Mouse (Mus musculus): ENCODE measurements around the gene Tmem223.

The Tmem223 gene

DNA sequence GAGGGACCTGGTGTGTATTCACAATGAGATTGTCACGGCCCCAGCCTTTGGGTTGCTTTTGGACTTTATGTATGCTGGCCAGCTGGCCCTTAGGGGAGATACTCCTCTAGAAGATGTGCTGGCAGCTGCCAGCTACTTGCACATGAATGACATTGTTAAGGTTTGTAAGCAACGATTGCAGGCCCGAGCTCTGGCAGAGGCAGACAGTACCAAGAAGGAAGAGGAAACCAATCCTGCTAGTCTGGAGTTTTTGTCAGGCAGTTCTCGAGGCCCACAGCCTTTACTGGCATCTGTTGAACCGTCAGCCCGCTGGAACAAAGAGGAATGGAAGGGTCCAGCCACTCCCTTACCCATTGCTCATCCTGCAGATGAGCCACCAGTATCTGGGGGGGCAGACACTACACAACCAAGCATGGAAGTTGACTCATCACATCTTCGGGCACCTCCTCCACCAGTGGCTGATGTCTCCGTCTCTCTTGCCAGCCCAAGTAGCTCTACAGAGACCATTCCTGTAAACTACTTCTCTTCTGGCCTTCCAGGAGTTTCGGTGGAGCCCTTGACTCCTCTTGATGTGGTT lies 32.5 kb downstream of the Tmem223 start:
- no peak for DNase-seq (ENCODE audit: low spot score)

- no peak for DNase-seq (ENCODE audit: low spot score)
These were observed 33.3 kb downstream of the Tmem223 start for GRCm38 (mm10) chr19:8803879-8804660.

DNA sequence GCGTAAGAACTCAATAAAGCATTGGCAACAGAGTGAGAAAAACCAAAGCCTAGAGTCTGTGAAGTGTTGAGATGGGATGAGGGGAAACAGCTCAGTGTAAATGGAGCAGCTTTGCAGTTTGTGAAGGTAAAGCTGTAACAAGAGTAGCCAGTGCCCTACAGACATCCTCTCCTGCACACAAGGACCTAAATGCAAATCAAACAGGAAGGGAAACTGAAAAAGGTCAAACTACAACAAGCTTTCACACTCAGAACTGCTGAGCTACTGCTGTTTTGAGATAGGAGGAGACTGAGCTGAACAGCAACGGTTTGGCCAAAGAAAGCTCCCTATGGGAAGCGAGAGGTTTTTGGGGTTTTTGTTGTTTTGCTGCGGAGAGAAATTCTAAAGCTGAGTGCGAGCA lies 36.0 kb downstream of the Tmem223 start:
- no peak for DNase-seq (ENCODE audit: low spot score)

GRCm38 (mm10) chr19:8815812-8816211 lies 45.0 kb downstream of the Tmem223 start:
- no peak for DNase-seq (ENCODE audit: low spot score)

GRCm38 (mm10) chr19:8817001-8817400 lies 46.2 kb downstream of the Tmem223 start:
- DNase-seq (ENCODE audit: low spot score), result no peak

DNA sequence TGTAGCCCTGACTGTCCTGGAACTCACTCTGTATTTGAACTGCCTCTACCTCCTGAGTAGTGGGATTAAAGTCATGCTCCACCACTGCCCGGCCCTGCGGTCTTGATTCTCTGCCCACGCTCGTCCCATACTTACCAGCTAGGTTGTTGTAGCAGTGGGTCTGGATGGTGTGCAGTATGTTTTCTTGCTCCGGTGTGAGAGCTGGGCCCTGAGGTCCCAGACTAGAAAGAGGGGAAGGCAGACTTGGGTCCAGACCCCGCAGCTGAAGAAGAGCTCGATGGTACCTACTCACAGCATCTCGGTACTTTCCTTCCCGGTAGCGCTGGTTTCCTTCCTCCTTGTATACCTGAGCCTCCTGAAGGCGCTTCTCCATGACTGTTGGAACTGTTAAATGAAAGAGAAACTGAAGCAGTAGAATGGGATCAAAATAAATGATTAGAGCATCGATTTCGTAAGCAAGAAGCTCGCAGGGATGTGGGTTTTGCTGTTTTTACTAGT lies 47.6 kb downstream of the Tmem223 start:
- DNase-seq (ENCODE audit: low spot score), result no peak

GRCm38 (mm10) chr19:8818801-8819595 lies 48.2 kb downstream of the Tmem223 start, which contains the start of gene Ttc9c:
Ttc9c (minus strand) TSS chr19:8819333.
- DNase-seq (ENCODE audit: low spot score), result peak; percentile 97

- DNase-seq (ENCODE audit: low spot score), result peak; percentile 99
These were observed 49.0 kb downstream of the Tmem223 start, which contains the start of gene Hnrnpul2 for GRCm38 (mm10) chr19:8819596-8820423. Hnrnpul2 (plus strand) TSS chr19:8820010.

DNA sequence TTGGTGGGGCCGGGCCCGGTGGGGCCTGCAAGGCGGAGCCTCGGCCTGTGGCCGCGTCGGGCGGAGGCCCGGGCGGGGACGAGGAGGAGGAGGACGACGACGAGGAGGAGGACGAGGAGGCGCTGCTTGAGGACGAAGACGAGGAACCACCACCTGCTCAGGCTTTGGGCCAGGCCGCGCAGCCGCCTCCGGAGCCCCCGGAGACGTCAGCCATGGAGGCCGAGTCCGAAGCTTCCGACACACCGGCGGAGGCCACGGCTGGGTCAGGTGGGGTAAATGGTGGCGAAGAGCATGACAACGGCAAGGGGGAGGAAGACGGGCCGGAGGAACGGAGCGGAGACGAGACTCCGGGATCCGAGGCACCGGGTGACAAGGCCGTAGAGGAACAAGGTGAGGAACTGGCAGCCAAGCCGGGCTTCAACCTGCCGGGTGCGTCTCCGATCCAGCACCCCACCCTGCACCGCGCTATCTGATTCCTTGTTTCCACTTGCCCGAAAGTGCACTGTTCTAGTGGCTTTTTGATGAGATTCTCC lies 49.7 kb downstream of the Tmem223 start:
- DNase-seq (ENCODE audit: low spot score), result no peak

DNA sequence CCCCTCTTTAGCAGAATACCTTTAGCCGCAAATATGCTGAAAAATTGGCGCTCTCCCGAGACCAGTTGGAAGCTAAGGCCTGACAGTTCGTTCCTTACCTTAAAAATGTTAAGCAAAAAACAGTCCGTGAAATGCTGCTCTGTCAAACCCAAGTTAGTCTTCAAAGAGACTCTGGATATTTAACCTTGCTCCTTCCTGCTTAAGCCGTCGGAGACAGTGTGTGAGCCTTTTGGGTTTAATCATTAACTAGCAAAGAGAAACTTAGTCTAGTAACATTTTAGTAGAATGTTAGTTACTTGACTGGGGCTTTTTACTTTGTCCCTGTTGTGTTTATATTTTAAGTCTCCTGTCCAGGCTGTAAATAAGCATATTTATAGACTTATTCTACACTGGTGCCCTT lies 50.4 kb downstream of the Tmem223 start:
- DNase-seq (ENCODE audit: low spot score), result no peak
